Mouse (Mus musculus): ENCODE data around the gene Gabbr1.

GRCm38 (mm10) chr17:37063063-37063462 lies 17.3 kb downstream of the Gabbr1 start:
- TF ChIP-seq CTCF (IDR thresholded peaks at IDR 0.05; ENCODE audit: extremely low read depth, insufficient read depth, insufficient read length, insufficient replicate concordance) (no peak), POLR2A (IDR thresholded peaks at IDR 0.05; ENCODE audit: low read depth, low read length) (no peak)

All from spleen, adult 2 months (tissue).